In the genomic region with DNA sequence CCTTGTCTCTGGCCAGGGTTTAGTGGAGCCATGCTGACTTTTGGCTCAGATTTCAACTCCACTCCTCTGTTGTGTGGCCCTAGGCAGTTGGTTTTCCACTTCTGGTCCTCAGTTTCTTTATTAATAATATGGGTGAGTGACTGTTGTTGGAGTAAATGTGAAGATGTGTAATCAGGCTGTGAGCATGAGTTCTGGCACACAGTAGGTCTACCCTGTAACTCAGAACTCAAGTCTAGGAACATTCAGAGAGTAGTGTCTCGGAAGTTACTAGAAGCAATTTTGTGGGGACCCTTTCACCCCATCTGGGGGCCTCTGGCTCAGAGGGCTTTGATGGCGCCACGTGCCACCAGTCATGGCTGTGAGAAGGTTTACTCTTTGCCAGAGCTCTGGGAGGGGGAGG, we compare ENCODE assay signal across 10 mouse cellular contexts. TPM values are rescaled to one million over a fixed set of nuclear protein-coding genes. Genes with fewer than 3 reads are reported as not detected.
A peak's percentile ranks its signal among the peaks of the same experiment; 100 is the strongest.
DNase-seq lines count a peak whose midpoint lies in the region; ATAC-seq and TF ChIP-seq lines count a peak whose summit lies in the region.
"Had no signal": no experiment of that assay in that cellular context is flagged by ENCODE, and none has a peak within 500 bp of the region (broad histone marks: within the 10 kb centered on the region; RNA-seq: fewer than 3 reads in every experiment).

No protein-coding gene starts in this region.

- WGBS in forebrain, embryonic 13.5 days: 65% methylated on average over 3 of the region's 3 CpGs
- 76% methylated on average over 3 of the region's 3 CpGs for WGBS in forebrain, postnatal 0 days
- WGBS in midbrain, embryonic 10.5 days: 79% methylated on average over 3 of the region's 3 CpGs
- WGBS in midbrain, embryonic 16.5 days: 81% methylated on average over 3 of the region's 3 CpGs
- 44% methylated on average over 3 of the region's 3 CpGs for WGBS in intestine, postnatal 0 days
- WGBS in small intestine, adult 2 months: 70% methylated on average over 3 of the region's 3 CpGs

- H3K27ac ChIP-seq in forebrain, embryonic 13.5 days: no peak overlapping the region
- no peak overlapping the region for H3K27ac ChIP-seq in forebrain, postnatal 0 days (ENCODE audit: low read depth, low read length)
- no peak overlapping the region for H3K27ac ChIP-seq in midbrain, embryonic 10.5 days (replicated peaks)
- no peak overlapping the region for H3K27ac ChIP-seq in midbrain, embryonic 16.5 days (ENCODE audit: low read length)
- H3K27ac ChIP-seq in intestine, postnatal 0 days (ENCODE audit: low read depth, low read length): peak overlapping the region; percentile 94; the same call in 1 of the 2 replicates
- peak overlapping the region; percentile 23 for H3K27ac ChIP-seq in small intestine, adult 2 months (ENCODE audit: insufficient read depth, low read depth, low read length)

- no peak for TF ChIP-seq CTCF in forebrain, postnatal 0 days (IDR thresholded peaks at IDR 0.05; ENCODE audit: low read depth)
- no peak for TF ChIP-seq CTCF in intestine, postnatal 0 days (IDR thresholded peaks at IDR 0.05; ENCODE audit: low read depth)
- TF ChIP-seq CTCF in small intestine, adult 2 months (IDR thresholded peaks at IDR 0.05; ENCODE audit: extremely low read depth, insufficient read length, insufficient replicate concordance, low read depth, low read length): no peak

- H3K4me3 ChIP-seq in forebrain, embryonic 13.5 days: no peak overlapping the region
- H3K4me3 ChIP-seq in forebrain, postnatal 0 days (ENCODE audit: low read depth, low read length): no peak overlapping the region
- H3K4me3 ChIP-seq in midbrain, embryonic 10.5 days: peak overlapping the region; percentile 80; the same call in 1 of the 2 replicates
- no peak overlapping the region for H3K4me3 ChIP-seq in midbrain, embryonic 16.5 days (ENCODE audit: low read depth, low read length)
- H3K4me3 ChIP-seq in intestine, postnatal 0 days (ENCODE audit: low read depth, low read length): peak overlapping the region; percentile 82
- H3K4me3 ChIP-seq in small intestine, adult 2 months (ENCODE audit: low read depth, low read length): peak overlapping the region; percentile 94

- no peak overlapping the region for H3K9ac ChIP-seq in forebrain, embryonic 13.5 days
- H3K9ac ChIP-seq in forebrain, postnatal 0 days: no peak overlapping the region
- no peak overlapping the region for H3K9ac ChIP-seq in midbrain, embryonic 16.5 days (ENCODE audit: low read depth, low read length)
- peak overlapping the region; percentile 96 for H3K9ac ChIP-seq in intestine, postnatal 0 days (ENCODE audit: low read depth, low read length)

- peaks cover 15% of the 10 kb centered on the region for H3K4me1 ChIP-seq in forebrain, embryonic 13.5 days
- H3K4me1 ChIP-seq in forebrain, postnatal 0 days (ENCODE audit: insufficient read depth): no peaks in the 10 kb centered on the region; the same call in 1 of the 2 replicates
- H3K4me1 ChIP-seq in midbrain, embryonic 10.5 days: peaks cover 62% of the 10 kb centered on the region
- peaks cover 15% of the 10 kb centered on the region for H3K4me1 ChIP-seq in midbrain, embryonic 16.5 days (ENCODE audit: control insufficient read depth, insufficient read depth, low read length)
- H3K4me1 ChIP-seq in intestine, postnatal 0 days (replicated peaks; ENCODE audit: control insufficient read depth, insufficient read depth, low read length): peaks cover 10% of the 10 kb centered on the region
- peaks cover 39% of the 10 kb centered on the region for H3K4me1 ChIP-seq in small intestine, adult 2 months (ENCODE audit: control insufficient read depth, insufficient read depth, insufficient read length, low read length)

- ATAC-seq in forebrain, embryonic 13.5 days: no peak
- no peak for ATAC-seq in forebrain, postnatal 0 days
- ATAC-seq in midbrain, embryonic 16.5 days: no peak
- no peak for ATAC-seq in intestine, postnatal 0 days

- peaks cover 40% of the 10 kb centered on the region for H3K27me3 ChIP-seq in forebrain, embryonic 13.5 days
- peaks cover 20% of the 10 kb centered on the region for H3K27me3 ChIP-seq in forebrain, postnatal 0 days (ENCODE audit: insufficient read depth, low read length)
- H3K27me3 ChIP-seq in midbrain, embryonic 10.5 days (ENCODE audit: low read depth, poor library complexity, severe bottlenecking): peaks cover 60% of the 10 kb centered on the region
- peaks cover 19% of the 10 kb centered on the region for H3K27me3 ChIP-seq in midbrain, embryonic 16.5 days (ENCODE audit: control insufficient read depth, insufficient read depth, low read depth, low read length)
- no peaks in the 10 kb centered on the region for H3K27me3 ChIP-seq in intestine, postnatal 0 days (replicated peaks; ENCODE audit: control insufficient read depth, insufficient read depth, low read length)
- H3K27me3 ChIP-seq in small intestine, adult 2 months (ENCODE audit: control insufficient read depth, insufficient read depth, low read length): no peaks in the 10 kb centered on the region

- TF ChIP-seq POLR2A in small intestine, adult 2 months (IDR thresholded peaks at IDR 0.05; ENCODE audit: low read depth, low read length): no peak

- H3K9me3 ChIP-seq in forebrain, embryonic 13.5 days (replicated peaks): no peaks in the 10 kb centered on the region
- H3K9me3 ChIP-seq in forebrain, postnatal 0 days (ENCODE audit: low read length): no peaks in the 10 kb centered on the region
- no peaks in the 10 kb centered on the region for H3K9me3 ChIP-seq in midbrain, embryonic 10.5 days (replicated peaks)
- H3K9me3 ChIP-seq in midbrain, embryonic 16.5 days (replicated peaks; ENCODE audit: control insufficient read depth, low read length, poor library complexity, severe bottlenecking): no peaks in the 10 kb centered on the region
- no peaks in the 10 kb centered on the region for H3K9me3 ChIP-seq in intestine, postnatal 0 days (ENCODE audit: control insufficient read depth)

- no peaks in the 10 kb centered on the region for H3K36me3 ChIP-seq in forebrain, embryonic 13.5 days (ENCODE audit: poor library complexity, severe bottlenecking)
- no peaks in the 10 kb centered on the region for H3K36me3 ChIP-seq in forebrain, postnatal 0 days (ENCODE audit: insufficient read depth)
- H3K36me3 ChIP-seq in midbrain, embryonic 10.5 days: no peaks in the 10 kb centered on the region
- H3K36me3 ChIP-seq in midbrain, embryonic 16.5 days (ENCODE audit: control insufficient read depth, insufficient read depth, low read length): no peaks in the 10 kb centered on the region
- H3K36me3 ChIP-seq in intestine, postnatal 0 days (ENCODE audit: control insufficient read depth, insufficient read depth): peaks cover 6% of the 10 kb centered on the region; the same call in 1 of the 2 replicates
- H3K36me3 ChIP-seq in small intestine, adult 2 months (ENCODE audit: control insufficient read depth, insufficient read depth, low read length): no peaks in the 10 kb centered on the region

- no peak for DNase-seq in forebrain, postnatal 0 days
- DNase-seq in midbrain, embryonic 10.5 days (ENCODE audit: low spot score): no peak
- DNase-seq in left cerebral cortex, adult 18-20 months (ENCODE audit: low spot score in 2 of 2): no peak
- DNase-seq in MN1 (ENCODE audit: low spot score): no peak

- H3K4me2 ChIP-seq in forebrain, embryonic 13.5 days: peak overlapping the region; percentile 96; the same call in 1 of the 2 replicates
- H3K4me2 ChIP-seq in forebrain, postnatal 0 days (ENCODE audit: low read depth): no peak overlapping the region
- no peak overlapping the region for H3K4me2 ChIP-seq in midbrain, embryonic 16.5 days (ENCODE audit: low read length)
- H3K4me2 ChIP-seq in intestine, postnatal 0 days (replicated peaks; ENCODE audit: low read depth): peak overlapping the region; percentile 81

RNA-seq across cellular contexts. Expression of a gene that starts 12.8 kb away (rescaled TPM):
- 7.0 and 8.0 TPM in 2 replicates for polyA plus RNA-seq in forebrain, embryonic 13.5 days (2015; fragmentation: Nextera tagmentation; extraction: Ambion mirVana)
- total RNA-seq in forebrain, postnatal 0 days (2014; rRNA removed): 8.6 and 17.2 TPM in 2 replicates
- polyA plus RNA-seq in forebrain, postnatal 0 days (2015; fragmentation: Nextera tagmentation; extraction: Ambion mirVana): 17.8 and 28.2 TPM in 2 replicates
- 14.7 and 17.1 TPM in 2 replicates for polyA plus RNA-seq in midbrain, embryonic 10.5 days (2016; fragmentation: Nextera tagmentation; extraction: Ambion mirVana)
- polyA plus RNA-seq in midbrain, embryonic 16.5 days (2015; fragmentation: Nextera tagmentation; extraction: Ambion mirVana): 28.1 and 30.8 TPM in 2 replicates
- 68.5 and 83.0 TPM in 2 replicates for polyA plus RNA-seq in intestine, postnatal 0 days (2015; fragmentation: Nextera tagmentation; extraction: Ambion mirVana)
- polyA plus RNA-seq in small intestine, adult 2 months (2012; rRNA removed): 43.2 and 82.9 TPM in 2 replicates
- total RNA-seq in left cerebral cortex, adult 18-20 months (2021): 10 to 100 TPM in 1 of 2 experiments, 1 to 10 TPM in 1; 9.2 to 10.8 TPM

RNA-seq across cellular contexts. Expression of a gene that starts 37.6 kb away (rescaled TPM):
- polyA plus RNA-seq in forebrain, embryonic 13.5 days (2015; fragmentation: Nextera tagmentation; extraction: Ambion mirVana): 0.11 and 0.34 TPM in 2 replicates
- 0.29 TPM in 1 of 2 replicates, not detected in the other for total RNA-seq in forebrain, postnatal 0 days (2014; rRNA removed)
- 0.19 and 0.44 TPM in 2 replicates for polyA plus RNA-seq in forebrain, postnatal 0 days (2015; fragmentation: Nextera tagmentation; extraction: Ambion mirVana)
- 1.5 and 1.7 TPM in 2 replicates for polyA plus RNA-seq in midbrain, embryonic 10.5 days (2016; fragmentation: Nextera tagmentation; extraction: Ambion mirVana)
- polyA plus RNA-seq in midbrain, embryonic 16.5 days (2015; fragmentation: Nextera tagmentation; extraction: Ambion mirVana): 0.35 and 0.39 TPM in 2 replicates
- 10.6 and 11.2 TPM in 2 replicates for polyA plus RNA-seq in intestine, postnatal 0 days (2015; fragmentation: Nextera tagmentation; extraction: Ambion mirVana)
- 4.2 and 6.3 TPM in 2 replicates for polyA plus RNA-seq in small intestine, adult 2 months (2012; rRNA removed)
- total RNA-seq in left cerebral cortex, adult 18-20 months (2021): under 1 TPM; 0.28 TPM
- total RNA-seq: common myeloid progenitor, adult 5-6 weeks; neutrophil, adult 5-6 weeks had no signal

Comparison
In these comparisons a context has a peak if more than half of its experiments do, and no peak if none do; other contexts are left out.
1. H3K4me2 ChIP-seq: peak in forebrain, embryonic 13.5 days (single experiment) and intestine, postnatal 0 days (single experiment); none in forebrain, postnatal 0 days (single experiment) and midbrain, embryonic 16.5 days (single experiment).
2. H3K4me3 ChIP-seq: peak in midbrain, embryonic 10.5 days (single experiment), intestine, postnatal 0 days (single experiment) and small intestine, adult 2 months (single experiment); none in forebrain, embryonic 13.5 days (single experiment), forebrain, postnatal 0 days (single experiment) and midbrain, embryonic 16.5 days (single experiment).
3. H3K27ac ChIP-seq: peak in intestine, postnatal 0 days (single experiment) and small intestine, adult 2 months (single experiment); none in forebrain, embryonic 13.5 days (single experiment), forebrain, postnatal 0 days (single experiment), midbrain, embryonic 10.5 days (single experiment) and midbrain, embryonic 16.5 days (single experiment).